Mouse (Mus musculus): ENCODE results near the gene Ldb2. TPM values are rescaled to one million over a fixed set of nuclear protein-coding genes. Genes with fewer than 3 reads are reported as not detected.

Ldb2 gene
- polyA plus RNA-seq, 1 experiment from 2014 or later = 41.0 TPM

DNA sequence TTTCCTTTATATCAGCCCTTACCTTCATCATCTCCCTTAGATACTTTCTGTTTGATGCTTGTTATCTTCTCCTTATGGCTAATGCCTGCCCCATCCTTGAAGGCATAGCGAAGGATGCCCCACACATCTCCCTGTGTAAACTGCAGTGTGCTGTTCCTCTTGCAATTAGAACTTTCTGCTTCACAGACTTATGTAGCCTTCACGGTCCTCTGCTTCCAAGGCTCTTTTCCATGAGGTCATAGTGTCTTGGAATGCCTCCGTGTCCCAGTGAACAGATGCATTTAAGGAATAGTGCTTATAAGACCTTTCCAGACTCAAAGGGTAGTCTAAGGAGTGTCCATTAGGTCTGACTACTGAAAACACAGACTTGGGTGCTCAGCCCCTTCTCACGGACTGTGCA is 318.1 kb downstream of the Ldb2 start:
- no peak overlapping the region for H3K4me3 ChIP-seq (ENCODE audit: low read length)
- no peak for ATAC-seq
- no peaks in the 10 kb centered on the region for H3K27me3 ChIP-seq (replicated peaks; ENCODE audit: control insufficient read depth, insufficient read depth, low read length)
- no peaks in the 10 kb centered on the region for H3K9me3 ChIP-seq (ENCODE audit: control insufficient read depth, low read length)
- 80% methylated on average over 4 of the region's 4 CpGs for WGBS
- H3K27ac ChIP-seq (ENCODE audit: low read depth, low read length) = no peak overlapping the region
- H3K4me2 ChIP-seq (ENCODE audit: low read length) = no peak overlapping the region
- no peaks in the 10 kb centered on the region for H3K36me3 ChIP-seq (ENCODE audit: control insufficient read depth, insufficient read depth, low read length)
- H3K9ac ChIP-seq (ENCODE audit: low read depth, low read length) = no peak overlapping the region
- no peaks in the 10 kb centered on the region for H3K4me1 ChIP-seq (ENCODE audit: control insufficient read depth, insufficient read depth, low read depth, low read length)

- H3K27me3 ChIP-seq (replicated peaks; ENCODE audit: control insufficient read depth, insufficient read depth, low read length) = no peaks in the 10 kb centered on the region
- no peak overlapping the region for H3K9ac ChIP-seq (ENCODE audit: low read depth, low read length)
- 48% methylated on average over 4 of the region's 4 CpGs for WGBS
- no peak overlapping the region for H3K4me2 ChIP-seq (ENCODE audit: low read length)
- no peaks in the 10 kb centered on the region for H3K36me3 ChIP-seq (ENCODE audit: control insufficient read depth, insufficient read depth, low read length)
- H3K4me3 ChIP-seq (ENCODE audit: low read length) = no peak overlapping the region
- H3K9me3 ChIP-seq (ENCODE audit: control insufficient read depth, low read length) = no peaks in the 10 kb centered on the region
- no peak overlapping the region for H3K27ac ChIP-seq (ENCODE audit: low read depth, low read length)
- no peaks in the 10 kb centered on the region for H3K4me1 ChIP-seq (ENCODE audit: control insufficient read depth, insufficient read depth, low read depth, low read length)
- no peak for ATAC-seq
These were observed 323.1 kb downstream of the Ldb2 start for GRCm38 (mm10) chr5:44476356-44476755.

DNA sequence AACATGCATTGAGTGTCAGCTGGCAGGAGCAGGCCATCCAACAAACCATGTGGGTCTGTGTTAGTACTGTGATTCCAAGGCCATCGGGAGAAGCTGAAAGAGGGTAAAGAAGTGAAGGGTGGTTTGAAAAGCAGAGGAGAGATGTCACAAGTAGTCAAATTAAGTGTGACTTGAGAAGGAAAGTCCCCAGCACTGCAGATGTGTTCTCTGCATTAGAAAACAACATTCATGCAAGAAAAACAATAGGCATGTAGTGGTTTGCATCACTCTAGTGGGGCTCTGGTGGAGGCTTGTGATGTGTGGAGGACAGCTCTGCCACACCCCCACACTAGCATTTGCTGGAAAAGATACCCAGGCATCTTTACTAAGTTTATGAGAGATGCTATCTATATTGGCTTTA is 323.9 kb downstream of the Ldb2 start:
- WGBS = 72% methylated on average over 1 of the region's 1 CpGs
- Histone ChIP-seq H3K27ac (ENCODE audit: low read depth, low read length) (no peak overlapping the region), H3K4me3 (ENCODE audit: low read length) (no peak overlapping the region), H3K27me3 (replicated peaks; ENCODE audit: control insufficient read depth, insufficient read depth, low read length) (no peaks in the 10 kb centered on the region), H3K9ac (ENCODE audit: low read depth, low read length) (no peak overlapping the region), H3K4me1 (ENCODE audit: control insufficient read depth, insufficient read depth, low read depth, low read length) (no peaks in the 10 kb centered on the region), H3K9me3 (ENCODE audit: control insufficient read depth, low read length) (no peaks in the 10 kb centered on the region), H3K4me2 (ENCODE audit: low read length) (no peak overlapping the region), H3K36me3 (ENCODE audit: control insufficient read depth, insufficient read depth, low read length) (no peaks in the 10 kb centered on the region)
- ATAC-seq = no peak

- no peaks in the 10 kb centered on the region for H3K36me3 ChIP-seq (ENCODE audit: control insufficient read depth, insufficient read depth, low read length)
- peak; percentile 86 for ATAC-seq
- no peak overlapping the region for H3K4me2 ChIP-seq (ENCODE audit: low read length)
- H3K4me3 ChIP-seq (ENCODE audit: low read length) = no peak overlapping the region
- H3K9me3 ChIP-seq (ENCODE audit: control insufficient read depth, low read length) = no peaks in the 10 kb centered on the region
- 63% methylated on average over 10 of the region's 10 CpGs for WGBS
- H3K27ac ChIP-seq (ENCODE audit: low read depth, low read length) = no peak overlapping the region
- H3K9ac ChIP-seq (ENCODE audit: low read depth, low read length) = no peak overlapping the region
- H3K27me3 ChIP-seq (replicated peaks; ENCODE audit: control insufficient read depth, insufficient read depth, low read length) = no peaks in the 10 kb centered on the region
- H3K4me1 ChIP-seq (ENCODE audit: control insufficient read depth, insufficient read depth, low read depth, low read length) = no peaks in the 10 kb centered on the region
These were observed 325.4 kb downstream of the Ldb2 start for GRCm38 (mm10) chr5:44473857-44474762.

DNA sequence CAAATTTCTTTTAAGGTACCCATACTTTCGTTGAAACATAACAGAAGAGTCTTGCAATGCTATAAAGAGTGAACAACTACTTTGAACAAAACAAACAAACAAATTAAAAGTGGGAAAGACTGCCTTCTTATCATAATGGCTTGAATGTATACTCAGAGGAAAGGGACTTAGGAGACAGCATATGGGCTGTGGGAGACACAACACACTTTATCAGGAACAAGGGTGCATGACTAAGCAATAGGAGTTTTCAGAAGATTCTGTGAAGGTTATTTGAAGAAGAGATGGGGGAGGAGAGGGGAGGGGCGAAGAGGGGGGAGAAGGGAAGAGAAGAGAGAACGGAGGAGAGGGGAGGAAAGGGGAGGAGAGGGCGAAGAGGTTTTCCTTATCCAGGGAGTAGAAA is 334.2 kb downstream of the Ldb2 start:
- no peak for ATAC-seq
- no peaks in the 10 kb centered on the region for H3K27me3 ChIP-seq (replicated peaks; ENCODE audit: control insufficient read depth, insufficient read depth, low read length)
- H3K36me3 ChIP-seq (ENCODE audit: control insufficient read depth, insufficient read depth, low read length) = no peaks in the 10 kb centered on the region
- H3K27ac ChIP-seq (ENCODE audit: low read depth, low read length) = no peak overlapping the region
- no peak overlapping the region for H3K9ac ChIP-seq (ENCODE audit: low read depth, low read length)
- H3K4me2 ChIP-seq (ENCODE audit: low read length) = no peak overlapping the region
- no peak overlapping the region for H3K4me3 ChIP-seq (ENCODE audit: low read length)
- WGBS = 83% methylated on average over 4 of the region's 4 CpGs
- H3K9me3 ChIP-seq (ENCODE audit: control insufficient read depth, low read length) = no peaks in the 10 kb centered on the region
- no peaks in the 10 kb centered on the region for H3K4me1 ChIP-seq (ENCODE audit: control insufficient read depth, insufficient read depth, low read depth, low read length)

Data from hindbrain, embryonic 16.5 days (tissue).